Mouse (Mus musculus): ENCODE measurements around the gene Foxn3.

GRCm38 (mm10) chr12:99417885-99418284 is 145.5 kb downstream of the Foxn3 start:
- TF ChIP-seq RAD21 (IDR thresholded peaks at IDR 0.05; ENCODE audit: low read depth, low read length) (no peak), CTCF (conservative IDR thresholded peaks at IDR 0.05 in 1 of 2, IDR thresholded peaks at IDR 0.05 in 1 of 2; ENCODE audit: low read depth in 2 of 2, low read length in 2 of 2) (no peak), POLR2A (IDR thresholded peaks at IDR 0.05; ENCODE audit: low read depth, low read length) (no peak), UBTF (IDR thresholded peaks at IDR 0.05; ENCODE audit: low read depth, low read length) (no peak), USF2 (conservative IDR thresholded peaks at IDR 0.05; ENCODE audit: low read depth, low read length) (no peak), EP300 (IDR thresholded peaks at IDR 0.05; ENCODE audit: low read length) (no peak), TBP (conservative IDR thresholded peaks at IDR 0.05; ENCODE audit: low read depth, low read length) (no peak), MAFK (IDR thresholded peaks at IDR 0.05; ENCODE audit: insufficient replicate concordance, low read length) (no peak), E2F4 (IDR thresholded peaks at IDR 0.05; ENCODE audit: insufficient replicate concordance, low read depth, low read length) (no peak)

Measured in CH12.LX (cell line).